8 mouse cellular contexts compared by ENCODE assay signal in the genomic region with DNA sequence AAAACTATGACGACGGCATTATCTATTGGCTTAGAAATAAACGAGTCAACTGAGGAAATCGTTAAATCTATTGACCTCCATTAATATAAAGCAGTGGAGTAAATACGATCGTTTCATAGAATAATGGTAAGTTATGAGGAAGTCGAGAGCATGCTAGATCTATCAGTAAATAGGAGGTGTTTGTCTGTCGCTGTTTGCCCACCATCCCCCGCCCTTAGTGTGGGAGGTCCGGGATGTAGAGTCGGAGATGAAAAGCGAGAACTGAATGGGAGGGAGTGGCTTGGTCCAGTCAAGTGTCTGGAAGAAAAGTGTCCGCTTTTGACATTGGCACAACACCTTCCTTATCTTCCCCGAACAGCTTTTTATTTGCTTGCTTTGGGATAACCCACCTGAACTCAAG. TPM values are rescaled to one million over a fixed set of nuclear protein-coding genes. Genes with fewer than 3 reads are reported as not detected.
DNase-seq lines count a peak whose midpoint lies in the region; ATAC-seq and TF ChIP-seq lines count a peak whose summit lies in the region.

BC030500 (plus strand) TSS at position 79 of the 400 bp plus-strand sequence.

- H3K9ac ChIP-seq in heart, adult 2 months (ENCODE audit: low read depth, low read length), result no peak within 1 kb of the TSS
- 0 out of 2 replicates have a peak within 1 kb of the TSS, but pooled peaks have one; percentile 0 for H3K9ac ChIP-seq in stomach, embryonic 14.5 days (replicated peaks; ENCODE audit: low read depth, low read length)

- H3K4me1 ChIP-seq in heart, embryonic 10.5 days, result peaks cover 13% of the 10 kb centered on the region
- no peaks in the 10 kb centered on the region for H3K4me1 ChIP-seq in heart, adult 2 months (ENCODE audit: control insufficient read depth, insufficient read depth, low read length)
- peaks cover 10% of the 10 kb centered on the region; the same call in 1 of the 2 replicates for H3K4me1 ChIP-seq in stomach, embryonic 14.5 days (ENCODE audit: control insufficient read depth, insufficient read depth, low read length)

- TF ChIP-seq POLR2A in heart, adult 2 months (IDR thresholded peaks at IDR 0.05; ENCODE audit: insufficient read depth, low read depth, low read length), result no peak

- H3K27ac ChIP-seq in heart, embryonic 10.5 days, result 0 out of 2 replicates have a peak within 1 kb of the TSS, but pooled peaks have one; percentile 11
- H3K27ac ChIP-seq in heart, adult 2 months, result no peak within 1 kb of the TSS
- H3K27ac ChIP-seq in stomach, embryonic 14.5 days (ENCODE audit: low read length), result no peak within 1 kb of the TSS

- H3K4me2 ChIP-seq in stomach, embryonic 14.5 days (replicated peaks; ENCODE audit: low read depth, low read length), result peak within 1 kb of the TSS; percentile 89

- intact Hi-C loops in heart, adult 2 months (cut with DNase I), result no loop called here

- peak; percentile 50; the same call in 1 of the 2 replicates for ATAC-seq in stomach, embryonic 14.5 days (ENCODE audit: insufficient number of reproducible peaks, insufficient read depth, low FRiP score, low read depth)

- peaks cover 9% of the 10 kb centered on the region for H3K27me3 ChIP-seq in heart, embryonic 10.5 days (ENCODE audit: insufficient read depth, poor library complexity, severe bottlenecking)
- H3K27me3 ChIP-seq in heart, adult 2 months (ENCODE audit: control insufficient read depth, insufficient read depth, low read length), result 0 out of 2 replicates have a peak, but pooled peaks cover 1% of the 10 kb centered on the region
- no peaks in the 10 kb centered on the region for H3K27me3 ChIP-seq in stomach, embryonic 14.5 days (ENCODE audit: control insufficient read depth, insufficient read depth, low read length)

- DNase-seq in heart, embryonic 10.5 days (ENCODE audit: low spot score), result no peak
- no peak for DNase-seq in heart, adult 2 months
- peak; percentile 6 for DNase-seq in right cerebral cortex, adult 18-20 months
- DNase-seq in right cerebral cortex, postnatal 36 days (ENCODE audit: low spot score in 2 of 2), result no peak
- DNase-seq in layer of hippocampus, postnatal 36 days, result no peak
- DNase-seq in gastrocnemius, postnatal 10 days, result no peak
- no peak for DNase-seq in urinary bladder, postnatal 25 days (ENCODE audit: low spot score)

- no peak for TF ChIP-seq CTCF in heart, adult 2 months (IDR thresholded peaks at IDR 0.05)

- TF ChIP-seq EP300 in heart, adult 2 months (IDR thresholded peaks at IDR 0.05; ENCODE audit: insufficient read depth, low read depth, low read length), result no peak

- 15% methylated on average over 14 of the region's 14 CpGs for WGBS in heart, embryonic 10.5 days
- 12% methylated on average over 14 of the region's 14 CpGs for WGBS in heart, adult 2 months
- WGBS in stomach, embryonic 14.5 days, result 10% methylated on average over 14 of the region's 14 CpGs

- H3K36me3 ChIP-seq in heart, embryonic 10.5 days, result no peaks in the 10 kb centered on the region
- H3K36me3 ChIP-seq in heart, adult 2 months (ENCODE audit: control insufficient read depth, insufficient read depth, low read length), result no peaks in the 10 kb centered on the region
- no peaks in the 10 kb centered on the region for H3K36me3 ChIP-seq in stomach, embryonic 14.5 days (ENCODE audit: control insufficient read depth, insufficient read depth, low read length)

- peak within 1 kb of the TSS; percentile 74 for H3K4me3 ChIP-seq in heart, embryonic 10.5 days
- H3K4me3 ChIP-seq in heart, adult 2 months, result no peak within 1 kb of the TSS
- H3K4me3 ChIP-seq in stomach, embryonic 14.5 days (ENCODE audit: low read depth, low read length), result peak within 1 kb of the TSS; percentile 59

- no peaks in the 10 kb centered on the region for H3K9me3 ChIP-seq in heart, embryonic 10.5 days
- H3K9me3 ChIP-seq in stomach, embryonic 14.5 days (ENCODE audit: control insufficient read depth, low read depth, low read length), result no peaks in the 10 kb centered on the region

- no peaks in the 10 kb centered on the region for H3K79me2 ChIP-seq in heart, adult 2 months (replicated peaks; ENCODE audit: control insufficient read depth, insufficient read depth, low read length)

RNA-seq across cellular contexts. Expression of gene BC030500, which starts in this region (rescaled TPM):
- 0.11 and 0.48 TPM in 2 replicates for polyA plus RNA-seq in heart, embryonic 10.5 days (2016; fragmentation: Nextera tagmentation; extraction: Ambion mirVana)
- not detected for total RNA-seq in heart, adult 2 months (2021)
- 0.37 TPM in 1 of 2 replicates, not detected in the other for polyA plus RNA-seq in heart, adult 2 months (2012; rRNA removed)
- 10 to 100 TPM; 18.6 to 20.5 TPM for total RNA-seq in layer of hippocampus, postnatal 36 days (2021)
- polyA plus RNA-seq in stomach, embryonic 14.5 days (2014; fragmentation: Nextera tagmentation; extraction: Ambion mirVana), result 0.93 and 1.8 TPM in 2 replicates
- total RNA-seq in gastrocnemius, postnatal 10 days (2021), result not detected

Comparison
In these comparisons a context has a peak if more than half of its experiments do, and no peak if none do; other contexts are left out.
1. RNA of gene BC030500 (total RNA-seq): 18.6 to 20.5 TPM in layer of hippocampus, postnatal 36 days; not detected in gastrocnemius, postnatal 10 days and not detected in heart, adult 2 months; every median in the first group is over 10 times any median in the second.